Mouse (Mus musculus) hindbrain, embryonic 14.5 days (tissue): ENCODE results near the gene Cntn1. TPM values are rescaled to one million over a fixed set of nuclear protein-coding genes. Genes with fewer than 3 reads are reported as not detected.

ENCODE experiments used
- ATAC-seq: fragments of 200-750 bp; cut with Nextera tagmentation; 2 replicates; pipeline ENCODE4 v1.8.0; 2017; ENCODE audit warnings: moderate number of reproducible peaks, mild to moderate bottlenecking, moderate TSS enrichment, moderate library complexity; ENCODE audit not compliant: low FRiP score
- DNase-seq: peaks from one replicate; pipeline ENCODE4 v3.0.0-alpha.2; 2015; ENCODE audit warnings: low spot score
- H3K27ac ChIP-seq: fragments of 300-500 bp; sonication (generic); 2 replicates; pipeline ENCODE4 v1.5.1; 2014; ENCODE audit warnings: mild to moderate bottlenecking, moderate library complexity
- H3K27me3 ChIP-seq: fragments of 300-500 bp; sonication (generic); 2 replicates; pipeline ENCODE4 v1.6.1; 2014; ENCODE audit warnings: mild to moderate bottlenecking, low read length, mixed read lengths; ENCODE audit not compliant: control insufficient read depth, insufficient read depth
- H3K36me3 ChIP-seq: fragments of 300-500 bp; sonication (generic); replicated peaks from 2 replicates; pipeline ENCODE4 v1.6.1; 2014; ENCODE audit not compliant: control insufficient read depth, insufficient read depth
- H3K4me1 ChIP-seq: fragments of 300-500 bp; sonication (generic); replicated peaks from 2 replicates; pipeline ENCODE4 v1.6.1; 2014; ENCODE audit warnings: antibody characterized with exemption, low read length, mixed read lengths; ENCODE audit not compliant: control insufficient read depth, insufficient read depth
- H3K4me2 ChIP-seq: fragments of 300-500 bp; sonication (generic); replicated peaks from 2 replicates; pipeline ENCODE4 v1.6.1; 2014; ENCODE audit warnings: mild to moderate bottlenecking, moderate library complexity
- H3K4me3 ChIP-seq: fragments of 300-500 bp; sonication (generic); replicated peaks from 2 replicates; pipeline ENCODE4 v1.5.1; 2014; ENCODE audit warnings: mild to moderate bottlenecking, low read length
- H3K9ac ChIP-seq: fragments of 300-500 bp; sonication (generic); 2 replicates; pipeline ENCODE4 v1.6.1; 2014
- H3K9me3 ChIP-seq: fragments of 300-500 bp; sonication (generic); 2 replicates; pipeline ENCODE4 v1.6.1; 2016; ENCODE audit warnings: low read length; ENCODE audit not compliant: control insufficient read depth
- WGBS: fragments of 180-500 bp; shearing (Covaris S2); extraction: QIAGEN DNeasy Blood & Tissue Kit; methylation state at CpG from one replicate; pipeline ENCODE4 v1.1.7; 2014; 5-methylcytosine and 5-hydroxymethylcytosine counted together
- polyA plus RNA-seq: library from polyadenylated mRNA; unstranded; fragments of >200 nt; fragmentation: Nextera tagmentation; extraction: Ambion mirVana; gene quantifications from 2 replicates; pipeline ENCODE4 v1.2.1, GENCODE M21; 2014

Gene Cntn1
- polyA plus RNA-seq, 1 experiment from 2014 or later = 77.2 TPM

DNA sequence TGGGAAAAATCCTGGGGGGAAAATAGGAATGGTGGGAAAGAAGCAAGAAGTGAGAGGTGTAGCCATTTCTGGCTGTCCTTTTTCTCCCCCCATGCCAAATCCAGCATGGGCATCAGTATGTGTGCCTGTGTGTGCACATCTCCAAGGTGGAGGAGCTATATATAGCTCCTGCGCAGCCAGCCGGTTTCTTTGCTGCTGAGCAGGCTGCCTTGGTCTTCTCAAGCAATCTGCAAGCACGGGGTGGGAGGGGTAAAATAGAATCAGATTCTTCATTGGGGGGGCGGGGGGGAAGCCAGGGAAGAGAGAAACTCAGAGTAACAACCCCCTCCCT is 1.1 kb downstream of the Cntn1 start:
- Histone ChIP-seq H3K27ac (peak overlapping the region; percentile 86), H3K27me3 (no peaks in the 10 kb centered on the region), H3K36me3 (no peaks in the 10 kb centered on the region), H3K4me1 (peaks cover 11% of the 10 kb centered on the region; the same call in 1 of the 2 replicates), H3K9me3 (no peaks in the 10 kb centered on the region), H3K9ac (peak overlapping the region; percentile 72), H3K4me3 (peak overlapping the region; percentile 56), H3K4me2 (peak overlapping the region; percentile 70)
- WGBS = 20% methylated on average over 4 of the region's 4 CpGs
- DNase-seq (peak; percentile 58), ATAC-seq (no peak)

DNA sequence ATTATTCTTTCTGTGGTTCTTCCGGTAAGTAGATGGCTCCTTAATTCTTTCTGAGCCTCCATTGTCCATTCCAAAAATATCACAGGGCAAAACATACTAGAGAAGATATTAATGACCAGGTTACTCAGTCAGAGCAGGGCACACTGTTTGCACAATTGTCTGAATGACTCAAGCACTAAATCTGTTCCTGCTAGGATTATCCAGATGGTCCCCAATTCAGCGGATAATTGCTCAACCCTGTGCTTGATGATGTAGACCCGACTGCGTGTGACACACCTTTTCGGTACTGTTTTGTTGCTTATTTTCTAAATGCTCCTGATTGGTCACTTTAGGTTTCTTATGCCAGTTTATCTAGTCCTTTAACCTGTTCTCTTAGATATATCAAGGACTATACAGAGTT is 6.6 kb downstream of the Cntn1 start:
- Histone ChIP-seq H3K4me3 (no peak overlapping the region), H3K9me3 (no peaks in the 10 kb centered on the region), H3K27me3 (no peaks in the 10 kb centered on the region), H3K36me3 (no peaks in the 10 kb centered on the region), H3K9ac (no peak overlapping the region), H3K4me1 (0 out of 2 replicates have a peak, but pooled peaks cover 5% of the 10 kb centered on the region), H3K4me2 (no peak overlapping the region), H3K27ac (no peak overlapping the region)
- ATAC-seq (no peak), DNase-seq (no peak)
- WGBS = 88% methylated on average over 5 of the region's 5 CpGs

DNA sequence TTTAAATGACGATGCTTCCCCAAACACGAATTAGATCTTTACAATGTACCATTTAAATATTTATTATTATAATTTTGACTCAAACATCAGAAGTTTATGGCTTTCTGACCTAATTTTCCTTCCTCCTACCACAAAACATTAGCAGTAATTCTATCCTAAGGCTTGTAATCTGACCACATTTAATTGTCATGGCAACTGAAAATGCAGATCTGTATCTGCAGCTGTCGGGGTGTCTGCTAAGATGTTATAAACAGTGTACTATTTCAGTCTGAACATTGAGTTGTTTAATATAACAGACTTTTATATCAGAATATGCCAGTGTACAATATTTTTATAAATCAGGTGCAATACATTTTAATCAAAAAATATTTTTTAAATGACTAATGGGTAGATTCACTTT is 10.0 kb downstream of the Cntn1 start:
- no peaks in the 10 kb centered on the region for H3K9me3 ChIP-seq
- H3K27me3 ChIP-seq = no peaks in the 10 kb centered on the region
- H3K4me1 ChIP-seq = no peaks in the 10 kb centered on the region
- 61% methylated on average over 3 of the region's 3 CpGs for WGBS
- no peaks in the 10 kb centered on the region for H3K36me3 ChIP-seq
- H3K4me3 ChIP-seq = no peak overlapping the region
- H3K9ac ChIP-seq = no peak overlapping the region
- no peak for DNase-seq
- ATAC-seq = no peak
- no peak overlapping the region for H3K27ac ChIP-seq
- no peak overlapping the region for H3K4me2 ChIP-seq

DNA sequence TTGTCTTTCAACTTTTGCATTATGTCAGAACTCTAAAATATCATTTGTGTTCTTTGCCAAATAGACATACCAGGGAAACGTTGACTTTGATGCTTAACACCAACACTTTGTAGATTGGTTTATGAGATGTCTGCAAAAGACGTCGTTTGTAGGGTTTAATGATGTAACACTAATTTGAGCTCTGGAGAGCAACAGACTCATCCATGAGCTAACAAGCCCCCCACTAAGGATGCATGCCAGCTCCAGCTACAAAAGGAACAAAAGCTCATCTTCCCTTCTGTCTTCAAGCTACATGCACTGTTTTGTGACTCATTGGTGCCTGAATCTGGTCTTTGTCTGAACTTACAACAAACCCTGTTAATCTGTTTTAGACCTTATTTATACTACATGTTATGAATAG is 28.5 kb downstream of the Cntn1 start:
- no peak overlapping the region for H3K4me2 ChIP-seq
- DNase-seq = no peak
- WGBS = 69% methylated on average over 3 of the region's 3 CpGs

DNA sequence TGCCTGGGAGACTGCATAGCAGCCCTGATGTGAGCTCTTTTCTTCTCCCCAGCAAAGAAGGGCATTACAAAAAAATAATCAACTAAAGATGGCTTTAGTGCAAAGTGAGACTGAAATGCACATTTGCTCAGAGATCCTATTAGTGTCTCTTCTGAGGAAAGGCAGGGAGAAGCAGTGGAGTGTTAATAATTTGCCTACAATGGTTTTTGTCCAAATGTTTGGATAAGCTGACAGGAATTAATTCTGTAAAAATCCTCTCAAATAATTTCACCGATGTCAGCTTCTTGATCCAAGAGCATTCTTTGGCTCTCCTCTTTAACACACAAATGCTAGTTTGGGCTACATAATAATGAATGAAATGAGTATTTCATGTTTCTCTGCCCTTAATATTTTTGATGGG is 34.9 kb downstream of the Cntn1 start:
- Histone ChIP-seq H3K4me3 (no peak overlapping the region), H3K36me3 (no peaks in the 10 kb centered on the region), H3K27ac (no peak overlapping the region), H3K9me3 (no peaks in the 10 kb centered on the region), H3K9ac (no peak overlapping the region), H3K27me3 (no peaks in the 10 kb centered on the region), H3K4me1 (no peaks in the 10 kb centered on the region; the same call in 1 of the 2 replicates), H3K4me2 (no peak overlapping the region)
- no peak for ATAC-seq
- DNase-seq = no peak
- WGBS = 28% methylated on average over 1 of the region's 1 CpGs

More for the DNA sequence above, 28.5 kb downstream of the Cntn1 start:
- Histone ChIP-seq H3K27ac (no peak overlapping the region), H3K4me3 (no peak overlapping the region), H3K4me1 (no peaks in the 10 kb centered on the region), H3K9ac (no peak overlapping the region), H3K36me3 (no peaks in the 10 kb centered on the region), H3K9me3 (no peaks in the 10 kb centered on the region), H3K27me3 (no peaks in the 10 kb centered on the region)
- ATAC-seq = no peak

DNA sequence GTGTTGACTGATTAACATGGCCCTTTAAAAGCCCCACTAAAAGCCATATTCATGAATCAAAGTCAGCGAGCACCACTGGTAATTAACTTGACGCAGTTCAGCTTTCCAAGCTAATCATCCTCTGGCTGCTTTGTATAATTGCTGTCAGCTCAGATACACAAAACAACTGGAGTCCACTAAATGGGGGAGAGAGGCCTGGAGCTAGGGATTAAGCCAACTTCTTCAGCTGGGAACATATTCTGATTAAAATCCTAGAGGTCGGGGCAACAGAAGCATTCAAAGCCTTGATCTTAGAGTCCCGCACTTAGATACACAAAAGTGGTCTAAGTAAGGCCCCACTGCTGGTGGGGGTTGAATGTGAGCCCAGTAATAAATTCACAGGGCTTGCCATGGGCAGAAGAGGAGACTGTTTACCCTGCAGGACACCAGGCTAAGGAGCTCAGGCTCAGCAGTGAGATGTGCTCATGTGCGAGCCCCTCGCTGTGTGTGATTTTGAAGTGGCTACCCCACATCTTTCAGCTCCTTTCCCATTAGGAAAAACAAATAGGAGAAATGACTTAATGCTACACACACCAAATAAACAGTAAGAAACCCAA is 36.8 kb downstream of the Cntn1 start:
- Histone ChIP-seq H3K36me3 (no peaks in the 10 kb centered on the region), H3K9me3 (no peaks in the 10 kb centered on the region), H3K4me3 (no peak overlapping the region), H3K4me1 (no peaks in the 10 kb centered on the region; the same call in 1 of the 2 replicates), H3K9ac (no peak overlapping the region), H3K4me2 (no peak overlapping the region), H3K27ac (peak overlapping the region; percentile 38; the same call in 1 of the 2 replicates), H3K27me3 (no peaks in the 10 kb centered on the region)
- WGBS = 29% methylated on average over 6 of the region's 6 CpGs
- no peak; the same call in 1 of the 2 replicates for ATAC-seq
- no peak for DNase-seq

DNA sequence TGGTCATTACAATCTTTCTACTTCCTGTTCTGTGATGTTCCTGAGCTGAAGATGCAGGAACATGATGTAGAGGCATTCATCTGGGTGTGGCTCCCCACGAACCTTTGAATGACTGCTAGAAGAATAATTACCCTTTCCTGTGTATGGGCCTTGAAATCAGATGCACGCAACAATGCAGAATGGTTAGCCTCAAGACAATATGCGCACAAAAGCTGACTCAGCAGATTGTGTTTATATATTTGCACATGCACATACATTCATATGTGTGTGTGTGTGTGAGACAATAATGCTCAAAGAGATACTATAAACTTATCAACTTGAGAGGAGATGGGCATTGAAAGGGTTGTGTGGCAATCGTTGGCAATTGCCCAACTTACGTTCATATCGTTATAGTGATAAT is 39.8 kb downstream of the Cntn1 start:
- no peak for DNase-seq
- WGBS = 83% methylated on average over 6 of the region's 6 CpGs
- Histone ChIP-seq H3K4me1 (no peaks in the 10 kb centered on the region; the same call in 1 of the 2 replicates), H3K27me3 (no peaks in the 10 kb centered on the region), H3K27ac (no peak overlapping the region), H3K9me3 (no peaks in the 10 kb centered on the region), H3K4me3 (no peak overlapping the region), H3K36me3 (no peaks in the 10 kb centered on the region), H3K9ac (no peak overlapping the region), H3K4me2 (no peak overlapping the region)
- no peak for ATAC-seq

DNA sequence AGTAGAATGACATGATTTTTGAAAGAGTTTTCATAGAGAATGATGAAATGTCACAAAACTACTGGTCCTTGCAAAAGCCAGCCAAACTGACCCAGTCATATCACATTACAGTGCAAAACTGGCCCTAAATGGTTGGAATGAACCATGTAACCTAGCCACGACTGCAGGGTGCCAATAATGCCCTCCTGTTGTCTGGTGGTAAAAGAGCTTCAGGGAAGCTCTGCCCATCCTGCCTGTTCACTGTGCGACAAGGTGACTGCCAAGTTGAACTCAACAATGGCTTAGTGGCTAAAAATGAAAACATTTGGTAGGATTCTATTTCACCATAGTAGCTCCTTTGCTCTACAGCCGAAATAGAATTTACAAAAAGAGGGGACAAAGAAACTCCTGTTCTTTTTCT is 41.1 kb downstream of the Cntn1 start:
- no peaks in the 10 kb centered on the region; the same call in 1 of the 2 replicates for H3K4me1 ChIP-seq
- H3K4me2 ChIP-seq = no peak overlapping the region
- 74% methylated on average over 3 of the region's 3 CpGs for WGBS
- no peak overlapping the region for H3K9ac ChIP-seq
- H3K4me3 ChIP-seq = no peak overlapping the region
- DNase-seq = no peak
- ATAC-seq = no peak
- H3K27ac ChIP-seq = no peak overlapping the region
- H3K27me3 ChIP-seq = no peaks in the 10 kb centered on the region
- no peaks in the 10 kb centered on the region for H3K9me3 ChIP-seq
- H3K36me3 ChIP-seq = no peaks in the 10 kb centered on the region

DNA sequence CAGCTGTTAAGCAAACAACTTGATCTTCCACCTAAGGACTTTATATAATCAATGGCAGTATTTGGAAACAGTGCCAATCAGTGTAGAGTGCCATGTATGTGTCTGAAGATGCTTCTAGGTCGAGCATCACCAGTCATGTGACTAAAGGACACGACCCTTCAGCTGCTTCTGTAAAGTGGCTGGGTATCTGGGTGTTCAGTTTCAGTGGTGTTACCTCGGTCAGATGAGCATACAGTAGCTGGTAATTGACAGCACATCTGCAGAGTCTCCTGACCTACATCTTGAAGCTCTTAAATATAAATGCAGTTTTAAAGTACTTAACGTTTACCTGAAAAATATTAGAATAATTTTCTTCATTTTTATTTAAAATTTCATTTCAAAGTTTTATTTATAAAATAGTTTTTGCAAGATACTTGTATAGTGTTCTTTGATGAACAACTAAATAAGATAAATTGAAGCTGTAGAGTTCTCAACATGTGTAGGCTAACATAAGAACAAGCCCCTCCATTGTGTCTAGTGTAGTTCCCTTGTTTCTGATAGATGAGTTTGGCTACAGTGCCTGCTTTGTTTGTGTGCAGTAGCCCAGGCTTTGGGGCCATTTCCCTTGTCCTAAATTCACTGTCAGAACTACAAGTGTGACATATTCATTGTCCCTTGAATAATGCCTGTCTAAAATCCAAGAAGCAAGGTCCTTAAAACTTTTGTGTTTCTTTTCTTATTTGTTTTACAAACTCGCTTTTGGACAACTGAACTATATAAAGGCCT is 48.6 kb downstream of the Cntn1 start:
- no peak overlapping the region for H3K4me3 ChIP-seq
- H3K4me2 ChIP-seq = no peak overlapping the region
- no peak overlapping the region for H3K9ac ChIP-seq
- WGBS = 53% methylated on average over 5 of the region's 5 CpGs
- no peaks in the 10 kb centered on the region for H3K4me1 ChIP-seq
- H3K9me3 ChIP-seq = no peaks in the 10 kb centered on the region
- no peaks in the 10 kb centered on the region for H3K27me3 ChIP-seq
- no peaks in the 10 kb centered on the region for H3K36me3 ChIP-seq
- no peak for ATAC-seq
- H3K27ac ChIP-seq = no peak overlapping the region
- DNase-seq = no peak
